Mouse (Mus musculus): ENCODE results near the gene Mt1. TPM values are rescaled to one million over a fixed set of nuclear protein-coding genes. Genes with fewer than 3 reads are reported as not detected.
"Not testable (repeated sequence)": the region's sequence is repeated elsewhere in the genome, so short reads cannot be mapped to it uniquely, and the experiment has no call there.

Gene Mt1
- total RNA-seq (2021), result 100 to 1,000 TPM; 501 to 574 TPM

GRCm38 (mm10) chr8:94178857-94179712, at the start of gene Mt1:
Gene Mt1, plus strand, starts transcription at chr8:94179082.
- peak; percentile 88 to 89 for DNase-seq (ENCODE audit: low spot score in 2 of 2)
- intact Hi-C loops (cut with DNase I), result no loop called here

- DNase-seq (ENCODE audit: low spot score in 2 of 2), result peak in 1 of 2 experiments; percentile 15
These were observed 49.6 kb upstream of the Mt1 start for GRCm38 (mm10) chr8:94129133-94129789.

DNA sequence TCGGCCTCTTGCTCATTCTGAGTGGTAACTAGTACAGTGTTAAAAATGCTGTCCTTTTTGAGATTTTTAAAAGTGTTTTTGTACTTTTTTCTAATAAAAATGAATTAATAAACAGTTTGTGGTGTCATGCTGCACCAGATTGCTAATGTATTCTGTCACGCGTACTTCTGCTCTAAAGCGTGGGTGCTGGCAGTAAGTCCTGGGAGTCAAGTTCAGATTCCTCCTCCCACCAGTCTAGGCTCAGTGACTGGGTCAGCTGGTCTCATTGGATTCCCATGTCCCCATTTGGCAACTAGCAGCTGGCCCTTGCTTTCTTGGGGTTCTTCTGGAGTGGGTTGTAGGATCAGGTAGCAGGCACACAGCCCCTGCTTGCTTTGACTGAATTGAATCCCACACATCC, 48.8 kb upstream of the Mt1 start:
- intact Hi-C loops (cut with DNase I), result no loop called here
- no peak for DNase-seq (ENCODE audit: low spot score in 2 of 2)

More at GRCm38 (mm10) chr8:94129133-94129789, 49.6 kb upstream of the Mt1 start:
- intact Hi-C loops (cut with DNase I), result no loop called here

DNA sequence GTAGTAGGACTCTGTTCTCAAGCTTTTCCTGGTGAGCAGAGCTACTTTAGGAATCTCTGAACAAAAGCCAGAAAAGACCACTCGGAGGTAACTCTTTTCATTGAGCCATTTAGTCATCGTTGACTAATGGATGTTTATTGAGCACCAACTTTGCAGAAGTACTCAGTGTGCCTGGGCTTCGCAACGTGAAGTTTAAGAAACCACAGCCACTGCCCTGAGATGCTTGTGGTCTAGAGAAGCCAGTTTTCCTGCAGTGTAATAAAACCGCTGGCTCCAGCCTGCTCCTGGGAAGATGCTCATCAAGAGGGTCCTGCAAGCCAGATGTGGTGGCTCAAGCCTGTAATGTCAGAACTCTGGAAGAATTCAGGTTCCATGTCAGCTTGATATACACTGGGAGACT, 46.8 kb upstream of the Mt1 start:
- intact Hi-C loops (cut with DNase I), result no loop called here
- DNase-seq (ENCODE audit: low spot score in 2 of 2), result no peak

DNA sequence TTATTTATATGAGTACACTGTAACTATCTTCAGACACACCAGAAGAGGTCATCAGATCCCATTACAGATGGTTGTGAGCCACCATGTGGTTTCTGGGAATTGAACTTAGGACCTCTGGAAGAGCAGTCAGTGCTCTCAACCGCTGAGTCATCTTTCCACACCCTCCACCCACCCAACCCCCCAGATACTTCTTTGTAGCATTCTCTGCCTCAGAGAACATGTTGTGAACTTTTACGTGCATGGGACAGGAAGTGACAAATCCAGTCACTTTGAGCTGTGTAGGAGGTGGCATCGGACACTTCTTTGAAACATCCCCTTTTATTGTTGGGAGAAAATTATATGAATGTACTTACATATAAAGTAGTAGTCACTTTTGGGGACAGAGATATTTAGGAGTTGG, 44.3 kb upstream of the Mt1 start:
- intact Hi-C loops (cut with DNase I); DNase-seq (ENCODE audit: low spot score in 2 of 2): not testable (repeated sequence)

DNA sequence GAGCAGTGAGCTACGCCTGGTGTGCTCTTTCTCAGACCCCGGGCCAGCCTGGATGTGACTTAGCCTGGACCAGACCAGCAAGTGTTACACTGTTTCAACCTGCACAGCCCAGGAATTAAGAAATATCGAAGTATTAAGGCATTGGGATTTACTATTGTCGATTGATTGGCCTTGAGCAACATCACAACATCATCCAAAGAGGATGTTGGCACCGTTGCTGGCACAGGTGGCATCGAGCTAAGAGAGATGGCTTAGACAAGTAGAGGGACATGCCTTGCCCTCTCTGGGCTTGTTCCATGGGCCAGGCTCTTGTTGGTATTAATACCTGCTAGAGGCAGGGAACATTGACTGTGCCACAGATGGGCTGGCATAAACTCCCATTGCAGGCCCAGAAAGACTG, 43.3 kb upstream of the Mt1 start:
- intact Hi-C loops (cut with DNase I), result no loop called here
- no peak for DNase-seq (ENCODE audit: low spot score in 2 of 2)

- intact Hi-C loops (cut with DNase I), result no loop called here
- no peak for DNase-seq (ENCODE audit: low spot score in 2 of 2)
These were observed 42.7 kb upstream of the Mt1 start for GRCm38 (mm10) chr8:94136192-94136591.

DNA sequence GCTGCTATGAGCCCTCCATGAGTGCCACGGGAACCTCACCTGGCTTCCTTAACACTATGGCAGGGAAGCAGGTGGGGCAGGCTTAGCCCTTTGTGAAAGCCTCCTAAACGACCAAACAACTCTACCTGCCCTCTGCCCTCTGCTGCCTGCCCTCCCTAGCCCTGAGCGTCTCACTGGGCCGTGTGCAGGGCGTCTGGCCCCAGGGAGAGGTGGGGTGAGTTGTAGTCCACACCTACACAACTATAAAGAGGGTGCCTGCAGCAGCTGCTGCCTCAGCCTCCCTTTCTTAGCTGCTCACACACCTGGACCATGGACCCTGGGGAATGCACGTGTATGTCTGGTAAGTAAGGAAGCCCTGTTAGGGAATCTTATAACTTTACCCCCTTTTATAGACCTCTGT, 41.9 kb upstream of the Mt1 start, which contains the start of gene Mt4:
TSS of gene Mt4 (plus strand) at position 265 of the 400 bp plus-strand sequence.
- intact Hi-C loops (cut with DNase I), result no loop called here
- no peak for DNase-seq (ENCODE audit: low spot score in 2 of 2)

GRCm38 (mm10) chr8:94140266-94140795, 38.6 kb upstream of the Mt1 start:
- intact Hi-C loops (cut with DNase I), result no loop called here
- DNase-seq (ENCODE audit: low spot score in 2 of 2), result no peak

GRCm38 (mm10) chr8:94148236-94148635, 30.6 kb upstream of the Mt1 start:
- peak in 1 of 2 experiments; percentile 74 for DNase-seq (ENCODE audit: low spot score in 2 of 2)

GRCm38 (mm10) chr8:94150925-94151324, 28.0 kb upstream of the Mt1 start:
- DNase-seq (ENCODE audit: low spot score in 2 of 2), result no peak
- intact Hi-C loops (cut with DNase I), result no loop called here

More at GRCm38 (mm10) chr8:94148236-94148635, 30.6 kb upstream of the Mt1 start:
- intact Hi-C loops (cut with DNase I), result no loop called here

DNA sequence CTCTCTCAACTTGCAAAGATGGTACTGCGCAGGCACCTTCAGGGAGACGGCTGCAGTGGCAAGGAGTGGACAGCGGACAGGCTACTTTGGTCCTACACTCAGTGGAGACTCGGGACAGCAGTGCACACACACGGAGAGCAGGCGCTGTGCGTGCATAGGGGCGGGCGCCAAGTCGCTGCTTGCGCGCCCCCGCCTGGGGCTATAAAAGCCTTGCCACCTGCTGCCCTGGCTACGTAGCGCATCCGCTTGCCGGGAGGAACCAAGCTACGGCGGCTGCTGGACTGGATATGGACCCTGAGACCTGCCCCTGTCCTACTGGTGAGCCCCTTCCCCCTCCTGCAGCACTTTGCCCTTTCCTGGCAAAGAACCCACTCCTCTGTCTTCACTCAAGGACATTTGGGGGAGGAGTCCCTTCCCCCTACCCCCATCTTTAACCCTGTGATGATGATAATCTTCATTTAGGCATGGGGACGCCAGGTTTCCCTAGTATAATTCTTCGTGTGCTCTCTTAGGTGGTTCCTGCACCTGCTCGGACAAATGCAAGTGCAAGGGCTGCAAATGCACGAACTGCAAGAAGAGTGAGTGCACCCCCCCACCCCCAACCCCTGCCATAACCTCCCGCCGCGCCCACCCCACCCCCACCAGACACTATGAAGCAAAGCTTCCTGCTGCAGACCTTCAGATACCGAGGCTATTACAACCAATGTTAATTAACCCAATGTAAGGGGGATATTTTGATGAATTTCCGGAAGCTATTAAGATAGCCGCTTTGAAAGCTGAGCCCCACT, 26.2 kb upstream of the Mt1 start, which contains the start of gene Mt3:
TSS of gene Mt3 (plus strand) at position 95 of the 788 bp plus-strand sequence.
- intact Hi-C loops (cut with DNase I), result loop anchor here (2.0 kb wide), 2 partner anchors 32 to 54 kb away; partner anchors contain the start of gene Bbs2
- peak; percentile 88 to 89 for DNase-seq (ENCODE audit: low spot score in 2 of 2)

DNA sequence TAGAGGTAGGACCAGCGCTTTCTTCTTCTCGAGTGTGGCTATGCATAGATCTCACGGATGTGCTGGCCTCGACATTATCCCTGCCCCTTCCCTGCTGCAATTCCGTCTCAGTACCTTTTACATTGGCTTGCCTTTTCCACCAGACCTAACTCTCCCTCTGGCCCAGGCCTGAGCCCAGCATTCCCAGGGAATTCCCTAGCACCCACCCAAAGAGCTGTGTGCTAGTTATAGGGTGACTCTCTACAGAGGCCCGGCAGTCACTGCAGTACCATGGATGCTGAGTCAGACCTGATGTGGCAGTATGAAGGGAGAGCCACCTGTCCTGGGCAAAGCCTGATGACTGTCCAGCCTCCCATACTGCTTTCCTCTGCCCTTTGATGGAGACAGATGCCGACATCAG, 25.4 kb upstream of the Mt1 start:
- intact Hi-C loops (cut with DNase I), result loop anchor here (2.0 kb wide), 2 partner anchors 33 to 55 kb away; partner anchors contain the start of gene Bbs2
- peak; percentile 44 to 73 for DNase-seq (ENCODE audit: low spot score in 2 of 2)

GRCm38 (mm10) chr8:94154537-94154936, 24.3 kb upstream of the Mt1 start:
- peak in 1 of 2 experiments; percentile 64 for DNase-seq (ENCODE audit: low spot score in 2 of 2)
- intact Hi-C loops (cut with DNase I), result no loop called here

DNA sequence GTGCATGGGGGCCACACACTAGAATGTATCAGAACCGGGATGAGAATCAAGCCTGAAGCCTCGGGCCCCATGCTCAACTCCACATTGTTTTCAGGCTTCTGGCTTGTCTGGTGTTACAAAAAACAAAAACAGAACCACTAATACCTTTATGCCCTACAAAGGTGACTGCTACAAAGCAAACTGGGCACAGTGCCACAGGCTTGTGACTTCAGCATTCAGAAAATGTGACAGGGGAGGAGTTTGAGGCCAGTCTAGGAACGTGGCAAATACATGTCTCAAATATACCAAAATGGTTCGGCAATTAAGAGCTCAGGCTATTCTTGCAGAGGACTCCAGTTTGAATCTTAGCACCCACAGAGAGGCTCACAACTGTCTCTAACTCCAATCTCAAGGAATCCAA, 22.8 kb upstream of the Mt1 start:
- intact Hi-C loops (cut with DNase I), result no loop called here
- DNase-seq (ENCODE audit: low spot score in 2 of 2), result no peak

GRCm38 (mm10) chr8:94165772-94166171, 13.1 kb upstream of the Mt1 start:
- not testable (repeated sequence) for DNase-seq (ENCODE audit: low spot score in 2 of 2)
- intact Hi-C loops (cut with DNase I), result loop anchor here (5.0 kb wide), 1 partner anchor 63 kb away; no protein-coding TSS in a partner anchor

DNA sequence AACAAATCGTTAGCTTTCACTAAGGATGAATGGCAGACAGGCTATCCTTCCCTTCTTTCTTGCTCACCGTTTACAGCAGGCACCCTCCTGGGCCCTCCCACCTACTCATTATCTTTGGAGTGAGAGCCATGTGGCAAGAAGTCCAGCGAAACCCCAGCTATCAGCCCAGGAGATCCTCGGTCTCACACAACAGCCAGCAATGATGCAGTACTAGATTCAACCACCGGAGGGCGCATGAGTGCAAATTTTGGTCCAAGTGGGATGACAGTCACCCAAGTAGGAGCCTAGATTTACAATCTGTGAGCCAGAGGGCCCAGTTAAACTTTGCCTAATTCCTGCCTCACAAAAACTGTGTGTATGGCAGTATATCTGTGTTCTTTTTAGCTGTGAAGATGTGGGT, 11.6 kb upstream of the Mt1 start:
- intact Hi-C loops (cut with DNase I), result loop anchor here (1.0 to 5.0 kb wide), 2 partner anchors 32 to 65 kb away; no protein-coding TSS in a partner anchor
- peak; percentile 93 for DNase-seq (ENCODE audit: low spot score in 2 of 2)

GRCm38 (mm10) chr8:94169547-94169946, 9.3 kb upstream of the Mt1 start:
- DNase-seq (ENCODE audit: low spot score in 2 of 2), result no peak
- intact Hi-C loops (cut with DNase I), result loop anchor here (5.0 kb wide), 1 partner anchor 67 kb away; no protein-coding TSS in a partner anchor

DNA sequence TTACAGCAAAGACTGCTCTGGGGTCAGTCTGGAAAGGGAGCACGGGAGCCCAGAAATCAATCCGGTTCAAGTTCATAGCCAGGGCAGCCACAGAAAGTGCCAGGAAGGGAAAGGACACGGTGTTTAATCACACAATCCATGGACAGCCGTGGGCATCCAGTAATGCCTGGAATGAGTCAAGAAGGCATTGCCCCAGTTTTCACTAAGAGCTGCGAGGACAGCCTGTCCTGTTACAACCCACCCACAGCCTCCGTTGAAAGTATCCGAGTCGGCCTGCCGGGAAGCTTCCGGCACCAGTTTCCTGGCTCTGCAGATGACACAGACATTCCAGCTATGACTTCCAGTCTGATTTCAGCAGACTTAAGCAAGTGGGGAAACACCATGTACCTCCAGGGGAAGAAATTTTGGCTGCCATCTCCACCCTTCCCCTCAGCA, 7.5 kb upstream of the Mt1 start:
- DNase-seq (ENCODE audit: low spot score in 2 of 2), result peak in 1 of 2 experiments; percentile 55
- intact Hi-C loops (cut with DNase I), result no loop called here
